Mouse (Mus musculus) right cerebral cortex, adult 18-20 months (tissue): Measurements from ENCODE around the gene Mettl21c.
"Not testable (repeated sequence)": the region's sequence is repeated elsewhere in the genome, so short reads cannot be mapped to it uniquely, and the experiment has no call there.

Experiments used
- DNase-seq: peaks from one replicate; pipeline ENCODE4 v3.0.0; 2022; ENCODE audit warnings: mixed read lengths

The Mettl21c gene

DNA sequence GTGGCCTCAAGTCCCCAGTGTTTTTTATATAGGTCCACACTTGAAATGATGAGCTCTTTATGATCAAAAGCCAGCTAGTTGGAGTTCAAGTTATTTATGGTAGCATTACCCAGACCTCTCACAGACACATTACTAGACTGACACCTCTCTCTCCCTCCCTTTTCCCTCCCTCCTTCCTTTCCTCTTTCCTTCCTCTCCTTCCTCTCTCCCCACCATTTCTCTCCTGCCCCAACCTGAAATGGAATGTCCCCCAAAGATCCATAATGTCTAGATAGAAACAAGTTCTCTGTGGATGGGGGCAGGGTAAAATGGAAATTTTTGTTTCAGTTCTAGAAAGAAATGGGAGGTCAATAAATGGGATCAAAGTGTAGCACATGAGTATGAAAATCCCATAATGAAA lies at the start of gene Mettl21c:
Gene Mettl21c, minus strand, starts transcription at position 101 of the 400 bp plus-strand sequence.
- DNase-seq: no peak

DNA sequence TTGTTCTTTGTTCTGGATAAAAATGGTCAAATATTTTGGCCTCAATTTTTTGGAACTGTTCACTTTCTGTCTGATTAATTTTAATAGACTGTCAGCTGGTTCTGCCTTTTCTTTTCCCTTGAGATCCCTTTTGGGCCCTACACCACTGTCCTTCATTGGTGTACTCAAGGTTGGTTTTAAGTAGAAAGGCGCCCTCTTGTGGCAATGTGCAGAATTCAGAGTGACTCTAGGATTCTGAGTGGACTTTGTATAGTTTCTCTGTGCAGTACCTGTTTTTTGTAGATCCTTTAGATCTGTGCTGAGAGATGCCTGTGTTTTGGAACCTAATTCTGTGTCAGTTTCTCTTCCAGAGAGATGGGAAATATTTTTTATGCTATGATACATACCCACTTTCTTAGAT lies 44.8 kb upstream of the Mettl21c start:
- DNase-seq: peak; percentile 50

DNA sequence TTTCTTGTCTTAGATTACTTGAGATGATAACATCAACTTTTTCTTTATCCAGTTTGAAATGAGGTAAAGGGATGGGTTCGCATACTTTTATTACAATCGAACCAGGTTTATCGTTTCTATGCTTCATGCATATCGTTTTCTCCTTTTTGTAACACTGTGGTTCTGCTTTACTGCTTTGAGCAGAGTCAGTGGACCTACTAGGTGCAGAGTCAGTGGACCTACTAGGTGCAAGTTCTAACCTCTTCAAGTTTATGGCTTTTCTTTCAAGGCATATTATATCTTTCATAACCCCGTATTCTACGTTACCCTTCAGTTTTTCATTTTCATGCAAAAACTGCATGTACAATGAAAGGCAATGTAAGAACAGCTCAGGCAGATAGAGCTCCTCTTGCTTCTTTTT lies 43.6 kb upstream of the Mettl21c start:
- no peak for DNase-seq

DNA sequence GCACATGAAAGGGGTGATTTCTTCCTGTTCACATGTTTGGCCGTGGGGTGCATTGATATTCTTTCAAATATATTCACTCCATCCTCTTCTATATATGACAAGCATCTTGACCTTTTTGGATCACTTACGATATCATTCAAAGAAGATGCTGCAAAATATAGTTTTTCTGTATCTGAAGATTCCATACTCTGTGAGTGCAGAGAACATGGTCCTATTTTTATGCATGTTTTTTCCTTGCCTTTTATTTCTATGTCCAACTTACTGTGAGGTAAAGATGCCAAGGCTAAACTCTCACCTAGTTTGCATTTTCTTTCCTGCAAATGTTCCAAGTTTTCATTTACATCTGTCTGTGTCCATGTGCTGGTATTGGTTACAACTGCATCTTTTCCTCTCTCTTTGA lies 42.0 kb upstream of the Mettl21c start, which contains the start of gene Gm8251:
Gene Gm8251, minus strand, starts transcription at position 101 of the 400 bp plus-strand sequence.
- DNase-seq: no peak

DNA sequence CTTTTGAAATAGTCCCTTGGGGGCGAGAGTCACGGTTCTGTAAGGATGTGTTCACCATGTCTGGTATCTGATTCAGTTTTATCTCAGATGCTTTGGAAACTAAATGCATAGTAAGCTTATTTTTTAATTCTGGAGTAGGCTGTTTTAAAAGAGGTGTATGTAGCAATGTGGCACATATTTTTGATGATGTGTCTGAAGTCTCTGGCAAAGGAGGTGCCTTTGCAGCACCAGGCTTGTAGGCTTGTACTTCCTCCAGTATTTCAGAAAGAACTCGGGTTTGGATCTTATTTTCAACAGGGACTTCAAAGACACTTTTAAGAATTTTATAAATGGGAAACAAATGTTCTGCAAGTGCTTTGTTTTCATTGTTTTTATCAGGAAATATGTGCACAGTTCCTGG lies 38.0 kb upstream of the Mettl21c start:
- DNase-seq: no peak

DNA sequence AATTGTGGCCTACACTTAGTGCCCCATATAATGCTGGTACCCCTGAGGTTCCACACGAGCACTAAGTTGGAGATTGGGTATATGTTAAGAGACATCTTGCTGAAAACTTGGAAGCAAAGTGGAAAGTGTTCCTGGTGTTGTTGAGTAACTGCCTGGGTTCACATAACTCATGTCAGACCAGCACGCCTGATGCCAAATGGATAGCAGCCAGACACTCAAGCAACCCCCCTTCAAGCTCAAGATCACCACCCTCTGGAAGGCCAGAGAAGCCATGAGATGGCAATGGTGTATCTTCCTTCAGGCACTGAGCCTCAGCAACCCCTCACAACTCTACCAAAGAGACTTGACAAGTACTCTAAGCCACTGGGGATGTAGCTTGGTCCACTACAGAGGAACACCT lies 26.7 kb upstream of the Mettl21c start:
- DNase-seq: no peak

DNA sequence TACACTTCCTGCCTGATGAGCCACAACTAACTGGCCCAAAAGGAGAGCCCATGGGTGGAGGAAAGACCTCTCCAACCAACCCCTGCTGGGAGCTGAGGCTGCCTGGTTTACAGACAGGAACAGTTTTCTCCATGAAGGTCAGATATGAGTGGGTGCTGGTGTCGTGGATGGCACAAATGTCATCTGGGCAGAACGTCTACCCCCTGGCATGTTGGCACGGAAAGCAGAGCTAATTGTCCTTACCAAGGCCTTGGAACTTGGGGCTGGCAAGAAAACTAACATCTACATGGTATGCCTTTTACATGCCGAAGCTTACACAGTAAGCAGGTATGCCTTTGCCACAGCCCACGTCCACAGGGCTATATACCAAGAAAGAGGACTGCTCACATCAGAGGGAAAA lies 25.9 kb upstream of the Mettl21c start:
- not testable (repeated sequence) for DNase-seq

DNA sequence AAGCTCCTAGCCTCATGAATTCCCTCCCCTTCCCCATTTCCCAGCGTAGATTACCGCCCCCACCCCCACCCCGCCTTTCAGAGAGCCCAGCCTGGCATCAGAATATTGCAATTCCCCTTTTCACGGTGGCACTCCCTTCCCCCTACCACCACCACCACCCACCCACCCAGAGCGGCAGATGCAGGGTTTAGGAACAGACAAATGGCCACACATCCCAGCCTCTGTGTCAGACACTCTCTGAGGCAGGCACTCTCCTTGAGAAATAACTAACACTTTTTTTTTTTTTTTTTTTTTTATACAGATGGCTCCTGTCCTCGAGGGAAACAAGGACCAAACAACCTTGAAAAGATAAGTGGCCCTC lies 22.7 kb upstream of the Mettl21c start:
- DNase-seq: no peak

DNA sequence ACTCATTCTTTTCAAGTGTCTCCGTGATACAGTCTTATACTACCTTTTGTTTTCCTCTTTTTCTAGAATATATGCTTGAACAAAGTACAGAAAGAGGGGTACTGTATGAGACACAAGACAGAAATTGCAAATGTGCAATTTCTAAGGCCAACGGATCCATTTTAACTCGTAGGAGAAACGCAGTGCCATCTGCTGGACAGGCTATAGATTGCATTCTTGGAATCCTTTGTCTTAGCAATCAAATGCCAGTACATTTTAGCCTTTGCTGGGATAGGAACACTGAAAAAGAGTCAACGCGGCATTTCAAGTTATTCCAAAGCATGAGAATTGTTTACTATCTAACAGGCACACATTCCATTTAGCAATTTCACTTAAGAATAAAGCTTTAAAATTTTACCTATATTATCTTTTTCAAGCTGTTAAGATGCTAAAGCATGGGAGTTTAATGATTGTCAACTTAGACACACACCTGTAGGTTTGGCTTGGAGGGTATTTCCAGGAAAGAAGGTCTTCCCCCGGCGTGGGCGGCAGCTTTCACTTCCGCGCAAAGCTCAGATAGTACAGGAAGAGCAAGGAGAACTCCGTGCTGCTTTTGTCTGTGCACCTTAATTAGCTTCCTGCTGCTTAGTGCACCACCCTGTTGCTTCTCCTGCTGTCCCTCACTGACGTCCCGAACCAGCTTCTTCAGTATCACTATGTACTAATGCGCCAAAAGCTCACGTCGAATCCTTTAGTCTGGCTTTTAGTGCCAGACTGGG lies 22.1 kb upstream of the Mettl21c start:
- DNase-seq: peak; percentile 18

DNA sequence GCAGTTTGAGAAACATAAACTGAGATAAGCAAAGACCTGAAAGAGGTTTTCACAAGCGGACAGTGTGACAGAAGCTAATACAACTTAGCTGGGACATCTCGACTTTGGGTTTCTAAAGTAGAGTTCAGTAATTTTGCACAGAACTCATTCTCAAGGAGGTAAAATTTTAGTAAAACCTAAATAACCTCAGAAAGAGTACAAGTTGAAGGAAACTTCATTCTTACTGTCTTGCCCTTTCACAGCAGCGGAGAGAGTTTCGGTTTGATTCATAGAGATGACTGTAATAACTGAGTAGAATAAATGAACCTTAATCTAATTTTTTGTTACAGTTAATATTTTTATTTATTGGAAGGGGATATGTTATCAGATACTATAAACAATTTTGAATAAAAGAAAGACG lies 13.1 kb upstream of the Mettl21c start:
- no peak for DNase-seq

DNA sequence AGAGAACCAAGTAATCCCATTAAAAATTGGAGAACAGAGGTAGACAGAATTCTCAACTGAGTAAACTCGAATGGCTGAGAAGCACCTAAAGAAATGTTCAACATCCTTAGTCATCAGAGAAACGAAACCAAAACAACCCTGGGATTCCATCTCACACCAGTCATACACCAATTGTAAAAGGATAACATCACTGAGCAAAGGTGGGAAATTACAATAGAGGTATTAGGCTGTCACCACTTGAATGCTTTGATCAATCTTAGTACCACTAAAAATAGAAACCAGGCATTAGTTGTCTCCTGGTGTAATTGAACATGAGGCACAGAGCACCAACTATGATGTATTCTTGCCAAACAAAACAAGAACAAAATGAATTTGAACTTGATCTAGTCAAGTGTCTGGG lies 12.4 kb upstream of the Mettl21c start:
- no peak for DNase-seq

DNA sequence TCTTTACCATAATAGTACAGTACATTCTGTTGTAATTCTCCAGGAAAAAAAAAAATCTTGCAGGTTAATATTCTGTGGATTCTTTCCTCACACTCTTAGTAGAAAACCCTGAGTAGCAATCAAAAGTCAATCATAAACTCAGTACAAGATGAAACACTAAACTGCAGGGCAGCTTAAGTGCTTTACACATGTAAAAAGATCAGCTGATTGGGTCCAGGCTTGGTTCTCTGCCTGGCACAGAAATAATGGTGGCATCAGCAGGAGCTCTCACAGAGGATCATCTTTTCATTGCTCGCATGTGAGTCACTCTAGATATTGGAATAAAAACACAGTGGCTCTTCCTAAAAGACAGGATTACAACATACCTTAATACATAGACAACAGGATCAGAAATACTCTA lies 7.8 kb upstream of the Mettl21c start:
- no peak for DNase-seq

DNA sequence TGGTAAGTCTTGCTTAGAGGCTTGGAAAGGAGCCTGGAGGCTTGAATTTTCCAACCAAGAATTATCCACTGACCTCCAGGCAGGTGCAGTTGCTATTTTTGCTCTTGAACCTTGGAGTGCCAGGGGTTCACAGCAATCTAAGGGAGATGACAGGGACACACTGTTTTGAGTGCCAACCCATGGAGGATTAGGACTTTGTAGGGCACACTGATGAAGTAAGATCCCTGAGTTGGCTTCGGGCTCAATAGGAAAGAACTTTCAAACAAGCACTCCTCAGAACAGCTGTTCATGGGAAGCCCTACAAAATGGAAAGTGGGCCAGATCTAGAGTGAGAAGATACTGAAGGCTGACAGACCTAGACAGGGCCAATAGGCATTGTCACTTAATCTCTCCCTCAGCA lies 2.8 kb upstream of the Mettl21c start:
- no peak for DNase-seq

DNA sequence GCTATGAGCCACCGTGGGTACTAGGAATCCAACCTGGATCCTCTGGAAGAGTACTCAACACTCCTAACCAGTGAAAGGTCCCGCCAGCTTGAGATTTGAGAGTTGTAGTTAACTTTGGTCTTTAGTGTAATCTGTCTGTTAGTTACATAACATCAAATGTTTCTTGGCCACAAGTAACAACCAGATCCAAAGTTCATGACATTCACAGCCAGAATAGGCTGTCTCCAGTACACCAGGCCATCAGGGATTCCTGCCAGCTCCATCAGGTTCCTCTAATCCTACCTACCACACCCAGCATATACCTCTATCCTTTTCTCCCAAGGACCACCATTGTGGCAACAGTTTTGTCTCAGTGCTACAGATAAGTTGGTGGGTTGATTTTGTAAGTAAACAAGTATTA lies 4.3 kb downstream of the Mettl21c start:
- no peak for DNase-seq

DNA sequence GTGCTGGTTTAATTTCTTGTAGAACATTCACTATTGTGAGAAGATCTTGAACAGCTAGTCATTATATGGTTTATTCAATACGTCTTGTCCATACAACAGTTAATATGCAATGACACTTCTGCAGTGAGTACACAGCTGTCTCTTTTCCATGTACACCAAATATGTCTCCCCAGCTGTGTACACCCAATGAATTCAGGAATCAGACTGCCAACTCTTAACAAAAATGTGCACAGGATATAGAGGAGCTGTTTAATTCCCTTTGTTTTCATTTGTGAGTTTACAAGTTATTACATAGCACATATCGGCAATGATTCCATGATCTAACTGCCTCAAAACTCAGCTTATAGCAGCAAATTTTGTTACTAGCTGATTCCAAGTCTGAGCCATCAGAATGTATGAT lies 15.3 kb downstream of the Mettl21c start:
- DNase-seq: no peak

DNA sequence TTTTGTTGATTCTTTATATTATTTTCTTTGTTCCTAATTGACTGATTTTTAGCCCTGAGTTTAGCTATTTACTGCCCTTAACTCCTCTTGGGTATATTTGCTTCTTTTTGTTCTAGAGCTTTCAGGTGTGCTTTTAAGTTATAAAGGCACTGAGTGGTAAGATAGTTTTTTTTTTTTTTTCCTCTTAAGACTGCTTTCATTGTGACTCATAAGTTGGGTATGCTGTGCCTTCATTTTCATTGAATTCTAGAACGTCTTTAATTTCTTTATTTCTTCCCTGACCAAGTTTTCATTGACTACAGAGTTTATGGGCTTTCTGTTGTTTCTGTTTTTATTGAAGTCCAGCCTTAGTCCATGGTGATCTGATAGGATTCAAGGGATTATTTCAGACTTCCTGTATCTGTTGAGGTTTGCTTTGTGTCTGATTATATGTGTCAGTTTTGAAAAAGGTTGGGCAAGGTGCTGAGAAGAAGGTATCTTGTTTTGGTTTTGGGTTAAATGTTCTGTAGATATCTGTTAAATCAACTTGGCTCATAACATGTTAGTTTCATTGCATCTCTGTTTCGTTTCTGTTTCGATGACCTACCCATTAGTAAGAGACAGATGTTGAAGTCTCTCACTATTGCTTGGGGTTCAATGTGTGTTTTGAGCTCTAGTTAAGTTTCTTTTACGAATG lies 22.8 kb downstream of the Mettl21c start:
- DNase-seq: no peak

DNA sequence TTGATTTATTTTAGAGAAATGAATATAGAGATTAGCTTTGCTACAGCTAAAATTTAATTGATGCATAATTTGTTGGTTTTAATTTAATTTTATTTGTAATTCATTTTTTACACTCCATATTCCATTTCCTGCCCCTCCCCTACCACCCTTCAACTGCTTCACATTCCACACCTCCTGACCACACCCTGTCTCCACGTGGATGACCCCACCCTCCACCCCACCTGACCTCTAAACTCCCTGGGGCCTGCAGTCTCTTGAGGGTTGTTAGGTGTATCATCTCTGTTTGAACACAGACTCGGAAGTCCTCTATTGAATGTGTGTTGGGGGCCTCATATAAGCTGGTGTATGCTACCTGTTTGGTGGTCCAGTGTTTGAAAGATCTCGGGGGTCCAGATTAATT lies 48.7 kb downstream of the Mettl21c start:
- no peak for DNase-seq

DNA sequence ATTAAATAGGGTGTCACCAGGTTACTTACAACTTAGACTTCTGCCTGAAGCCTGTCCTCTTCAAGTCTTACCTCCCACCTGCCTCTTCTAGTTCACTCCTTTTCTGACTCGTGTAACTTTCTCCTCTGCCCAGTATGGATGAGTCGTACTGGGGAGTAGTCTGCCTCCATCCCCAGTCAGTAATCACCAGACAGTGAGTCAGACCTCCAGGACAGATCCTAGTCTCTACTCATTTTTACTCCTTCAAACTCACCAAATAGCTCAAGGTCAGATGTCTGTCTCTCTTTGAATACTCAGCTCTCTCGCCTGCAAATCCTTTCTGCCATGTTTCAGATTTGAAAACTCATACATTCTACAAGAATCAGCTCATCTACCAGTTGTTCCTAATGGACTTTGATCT lies 50.5 kb downstream of the Mettl21c start:
- DNase-seq: no peak

DNA sequence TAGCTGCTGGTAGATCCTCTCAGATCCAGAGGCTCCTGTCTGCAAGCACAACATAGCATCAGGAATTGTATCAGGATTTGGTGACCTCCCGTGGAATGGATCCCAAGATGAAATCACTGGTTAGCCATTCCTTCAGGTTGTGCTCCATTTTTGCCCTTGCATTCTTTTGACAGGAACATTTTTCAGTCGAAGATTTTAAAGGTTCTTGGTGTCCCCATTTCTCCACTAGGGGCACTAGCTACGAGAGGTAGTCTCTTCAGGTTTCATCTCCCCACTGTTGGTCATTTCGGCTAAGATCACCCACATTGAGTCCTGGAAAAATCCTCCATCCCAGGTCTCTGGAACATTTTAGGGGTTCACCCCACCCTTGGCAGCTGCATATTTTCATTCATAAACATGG lies 53.1 kb downstream of the Mettl21c start:
- DNase-seq: no peak

DNA sequence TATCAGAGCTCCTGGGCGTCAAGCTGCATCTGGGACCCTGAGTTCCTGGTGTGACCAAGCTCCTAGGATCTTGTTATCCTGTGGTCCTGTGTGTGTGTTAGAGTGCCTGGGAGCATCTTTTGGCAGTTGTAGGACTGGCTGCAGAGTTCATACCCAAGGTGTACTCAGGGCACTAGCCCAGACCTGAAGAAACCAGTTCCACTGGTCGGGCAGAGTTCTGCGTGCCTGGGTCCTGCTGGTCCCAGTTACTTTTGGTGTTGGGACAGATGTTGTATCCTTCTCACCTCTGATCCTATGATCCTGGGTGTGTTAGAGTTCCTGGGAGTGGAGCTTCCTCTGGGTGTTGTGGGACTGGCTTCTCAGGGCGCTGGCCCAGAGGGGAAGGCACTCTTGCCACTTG lies 55.5 kb downstream of the Mettl21c start:
- no peak for DNase-seq
